Mouse (Mus musculus) gastrocnemius, postnatal 4 days (tissue): ENCODE measurements at regions not wholly inside any gene's neighbourhood (a gene's known extent, or its start where the extent isn't known, plus 50 kb on each side); places are given as distances from the start of the nearest gene placed in this dataset.
A peak's percentile ranks its signal among the peaks of the same experiment; 100 is the strongest.
"Not testable (repeated sequence)": the region's sequence is repeated elsewhere in the genome, so short reads cannot be mapped to it uniquely, and the experiment has no call there.

Experiments
- DNase-seq, 2 experiments: peaks; one replicate each; pipeline ENCODE4 v3.0.0; 2021 to 2022; ENCODE audit warnings: low spot score in 2 of 2, mixed read lengths in 2 of 2

- not testable (repeated sequence) for DNase-seq
Measured at GRCm38 (mm10) chr17:6371846-6372245, 54.5 kb upstream of the Dynlt1a start.

DNA sequence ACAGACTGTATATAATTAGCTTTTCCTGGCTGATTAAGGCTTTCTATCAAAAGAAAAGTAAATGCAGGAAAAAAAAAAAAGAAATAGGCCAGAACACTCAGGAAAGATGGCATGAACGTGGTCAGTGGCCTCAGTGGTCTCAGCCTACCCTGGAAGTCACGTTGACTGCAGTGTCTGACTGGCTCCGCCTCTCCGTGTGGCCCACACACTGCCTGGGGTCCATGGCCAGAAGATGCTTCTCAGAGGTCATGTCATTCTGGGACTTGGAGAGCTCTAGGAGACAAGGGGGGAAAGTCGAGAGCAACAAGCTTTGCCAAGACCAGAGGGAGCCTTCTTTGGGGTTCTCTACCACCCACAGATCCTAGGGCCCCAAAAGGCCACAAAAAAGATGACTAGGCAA is 51.5 kb upstream of the Dynlt1b start:
- peak in 1 of 2 experiments; percentile 15 for DNase-seq
